Mouse (Mus musculus) c-Kit-positive CD71-negative TER-119-negative erythroid progenitor cells, embryonic 14.5 days (primary cell): ENCODE measurements around the gene Slc25a43.

ENCODE experiments used
- DNase-seq: peaks from one replicate; pipeline ENCODE4 v3.0.0-alpha.2; 2013; ENCODE audit warnings: low read depth

The Slc25a43 gene

DNA sequence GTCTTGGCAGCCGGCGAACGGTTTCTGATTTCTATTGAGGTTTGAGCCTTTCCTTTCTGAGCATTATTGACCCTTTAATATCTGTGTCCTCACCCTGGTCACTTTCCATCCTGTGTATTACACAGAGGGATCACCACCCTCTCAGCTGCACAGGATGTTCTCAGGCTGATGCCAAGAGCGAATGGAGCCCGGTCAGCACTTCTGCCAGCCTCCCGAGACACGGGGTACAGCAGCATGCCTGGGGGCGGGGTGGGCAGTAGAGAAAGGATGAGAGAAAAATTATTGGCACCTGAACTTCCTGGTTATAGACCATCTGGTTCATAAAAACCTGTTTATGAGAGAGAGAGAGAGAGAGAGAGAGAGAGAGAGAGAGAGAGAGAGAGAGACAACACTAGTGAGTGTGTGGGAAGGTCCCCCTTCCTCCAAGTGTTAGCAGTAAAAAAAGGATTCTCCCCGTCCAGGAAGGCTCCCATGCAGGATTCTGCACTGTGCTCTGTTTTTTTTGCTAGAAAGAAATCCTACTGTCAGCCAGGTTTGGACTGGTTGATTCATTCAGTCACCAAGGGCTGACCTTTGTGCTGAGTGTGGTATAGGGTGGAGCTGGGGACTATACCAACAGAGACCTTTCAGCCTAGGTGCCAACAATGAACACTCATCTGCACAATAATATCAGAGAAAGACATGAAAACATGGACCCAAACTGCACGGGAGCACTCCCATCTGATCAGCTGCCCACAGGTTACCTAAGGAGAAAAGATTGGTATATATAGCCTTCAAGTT lies 80.7 kb downstream of the Slc25a43 start:
- DNase-seq = no peak

DNA sequence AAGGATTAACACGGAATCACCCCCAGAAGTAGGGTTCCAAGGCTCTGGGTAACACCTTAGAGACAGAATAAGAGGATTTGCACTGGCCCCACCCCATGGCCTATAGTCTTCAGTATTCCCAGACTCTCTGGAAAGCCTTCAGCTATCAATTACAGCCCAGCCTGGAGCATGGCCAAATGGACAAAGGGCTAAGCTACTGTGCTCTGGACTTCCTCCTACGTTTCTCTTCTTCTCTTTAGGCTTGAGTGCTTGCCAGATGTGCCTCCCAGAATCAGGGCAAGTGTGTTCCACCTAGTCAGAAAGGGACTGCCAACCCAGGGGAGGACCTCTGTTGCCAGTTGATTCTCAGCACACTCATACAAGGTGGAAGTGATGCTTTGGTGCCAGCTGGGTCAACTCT lies 81.6 kb downstream of the Slc25a43 start:
- DNase-seq = no peak
